Mouse (Mus musculus): ENCODE data around the gene Fbxl21.

The Fbxl21 gene

GRCm38 (mm10) chr13:56522081-56522820 lies at the start of gene Fbxl21:
TSS of gene Fbxl21 (plus strand) at chr13:56522472.
- DNase-seq (ENCODE audit: low read depth, low spot score), result peak; percentile 29

- DNase-seq (ENCODE audit: low read depth, low spot score), result no peak
Measured at GRCm38 (mm10) chr13:56472661-56473060, 49.6 kb upstream of the Fbxl21 start.

- no peak for DNase-seq (ENCODE audit: low read depth, low spot score)
Measured at GRCm38 (mm10) chr13:56475363-56475762, 46.9 kb upstream of the Fbxl21 start.

- no peak for DNase-seq (ENCODE audit: low read depth, low spot score)
Measured at GRCm38 (mm10) chr13:56476790-56477189, 45.5 kb upstream of the Fbxl21 start.

GRCm38 (mm10) chr13:56477271-56477670 lies 45.0 kb upstream of the Fbxl21 start:
- no peak for DNase-seq (ENCODE audit: low read depth, low spot score)

GRCm38 (mm10) chr13:56478027-56478426 lies 44.2 kb upstream of the Fbxl21 start:
- DNase-seq (ENCODE audit: low read depth, low spot score), result no peak

- no peak for DNase-seq (ENCODE audit: low read depth, low spot score)
Measured at GRCm38 (mm10) chr13:56482146-56482545, 40.1 kb upstream of the Fbxl21 start, which contains the start of gene Il9. TSS of gene Il9 (minus strand) at chr13:56482246.

GRCm38 (mm10) chr13:56488012-56488411 lies 34.3 kb upstream of the Fbxl21 start:
- DNase-seq (ENCODE audit: low read depth, low spot score), result no peak

GRCm38 (mm10) chr13:56494440-56494839 lies 27.8 kb upstream of the Fbxl21 start:
- DNase-seq (ENCODE audit: low read depth, low spot score), result no peak

GRCm38 (mm10) chr13:56500132-56500531 lies 22.1 kb upstream of the Fbxl21 start:
- no peak for DNase-seq (ENCODE audit: low read depth, low spot score)

- no peak for DNase-seq (ENCODE audit: low read depth, low spot score)
Measured at GRCm38 (mm10) chr13:56500636-56501035, 21.6 kb upstream of the Fbxl21 start.

GRCm38 (mm10) chr13:56501866-56502420 lies 20.3 kb upstream of the Fbxl21 start:
- no peak for DNase-seq (ENCODE audit: low read depth, low spot score)

- DNase-seq (ENCODE audit: low read depth, low spot score), result no peak
Measured at GRCm38 (mm10) chr13:56506871-56507496, 15.3 kb upstream of the Fbxl21 start.

- DNase-seq (ENCODE audit: low read depth, low spot score), result no peak
Measured at GRCm38 (mm10) chr13:56509796-56510195, 12.5 kb upstream of the Fbxl21 start.

GRCm38 (mm10) chr13:56513595-56513994 lies 8.7 kb upstream of the Fbxl21 start:
- no peak for DNase-seq (ENCODE audit: low read depth, low spot score)

GRCm38 (mm10) chr13:56516311-56516710 lies 6.0 kb upstream of the Fbxl21 start:
- no peak for DNase-seq (ENCODE audit: low read depth, low spot score)

GRCm38 (mm10) chr13:56516816-56517215 lies 5.5 kb upstream of the Fbxl21 start:
- DNase-seq (ENCODE audit: low read depth, low spot score), result no peak

GRCm38 (mm10) chr13:56522821-56523167 lies 522 bp downstream of the Fbxl21 start:
- DNase-seq (ENCODE audit: low read depth, low spot score), result no peak

GRCm38 (mm10) chr13:56526871-56527270 lies 4.6 kb downstream of the Fbxl21 start:
- DNase-seq (ENCODE audit: low read depth, low spot score), result no peak

- DNase-seq (ENCODE audit: low read depth, low spot score), result no peak
Measured at GRCm38 (mm10) chr13:56527846-56528245, 5.6 kb downstream of the Fbxl21 start.

GRCm38 (mm10) chr13:56528281-56528680 lies 6.0 kb downstream of the Fbxl21 start:
- no peak for DNase-seq (ENCODE audit: low read depth, low spot score)

- no peak for DNase-seq (ENCODE audit: low read depth, low spot score)
Measured at GRCm38 (mm10) chr13:56529031-56529430, 6.8 kb downstream of the Fbxl21 start.

- DNase-seq (ENCODE audit: low read depth, low spot score), result no peak
Measured at GRCm38 (mm10) chr13:56529685-56530084, 7.4 kb downstream of the Fbxl21 start.
